Comparison of ENCODE assay signal across 8 mouse cellular contexts in genomic region chr9:14512633-14513445, GRCm38 (mm10). TPM values are rescaled to one million over a fixed set of nuclear protein-coding genes. Genes with fewer than 3 reads are reported as not detected.
DNase-seq lines count a peak whose midpoint lies in the region; ATAC-seq lines count a peak whose summit lies in the region.

No protein-coding gene starts in this region.

- H3K4me3 ChIP-seq in embryonic facial prominence, embryonic 13.5 days, result no peak overlapping the region
- H3K4me3 ChIP-seq in hindbrain, embryonic 10.5 days, result no peak overlapping the region
- H3K4me3 ChIP-seq in midbrain, embryonic 10.5 days, result no peak overlapping the region

- H3K27ac ChIP-seq in embryonic facial prominence, embryonic 13.5 days, result 0 out of 2 replicates have a peak overlapping the region, but pooled peaks have one; percentile 16
- no peak overlapping the region for H3K27ac ChIP-seq in hindbrain, embryonic 10.5 days
- no peak overlapping the region for H3K27ac ChIP-seq in midbrain, embryonic 10.5 days (replicated peaks)

- no peak overlapping the region for H3K9ac ChIP-seq in embryonic facial prominence, embryonic 13.5 days

- H3K4me1 ChIP-seq in embryonic facial prominence, embryonic 13.5 days, result no peaks in the 10 kb centered on the region
- no peaks in the 10 kb centered on the region for H3K4me1 ChIP-seq in hindbrain, embryonic 10.5 days (replicated peaks)
- H3K4me1 ChIP-seq in midbrain, embryonic 10.5 days, result no peaks in the 10 kb centered on the region

- ATAC-seq in embryonic facial prominence, embryonic 13.5 days (ENCODE audit: insufficient number of reproducible peaks, insufficient read depth, low FRiP score, low TSS enrichment, low read depth), result no peak

- H3K27me3 ChIP-seq in embryonic facial prominence, embryonic 13.5 days, result no peaks in the 10 kb centered on the region
- H3K27me3 ChIP-seq in hindbrain, embryonic 10.5 days (ENCODE audit: insufficient read depth, poor library complexity, severe bottlenecking), result no peaks in the 10 kb centered on the region
- H3K27me3 ChIP-seq in midbrain, embryonic 10.5 days (ENCODE audit: low read depth, poor library complexity, severe bottlenecking), result no peaks in the 10 kb centered on the region

- WGBS in embryonic facial prominence, embryonic 13.5 days, result 70% methylated on average over 9 of the region's 9 CpGs
- WGBS in hindbrain, embryonic 10.5 days, result 79% methylated on average over 9 of the region's 9 CpGs
- 73% methylated on average over 9 of the region's 9 CpGs for WGBS in midbrain, embryonic 10.5 days

- intact Hi-C loops in left cerebral cortex, postnatal 10 days (cut with DNase I), result loop anchor here (5.0 kb wide), 1 partner anchor 254 kb away; no protein-coding TSS in a partner anchor

- H3K4me2 ChIP-seq in embryonic facial prominence, embryonic 13.5 days, result no peak overlapping the region

- H3K9me3 ChIP-seq in embryonic facial prominence, embryonic 13.5 days, result no peaks in the 10 kb centered on the region
- H3K9me3 ChIP-seq in hindbrain, embryonic 10.5 days, result no peaks in the 10 kb centered on the region
- H3K9me3 ChIP-seq in midbrain, embryonic 10.5 days (replicated peaks), result no peaks in the 10 kb centered on the region

- peak; percentile 7 for DNase-seq in adrenal gland, adult 2 months
- DNase-seq in adrenal gland, postnatal 25 days, result no peak
- peak; percentile 80 for DNase-seq in NIH3T3 (ENCODE audit: low read depth)
- peak; percentile 57 for DNase-seq in hindbrain, embryonic 10.5 days (ENCODE audit: low spot score)
- DNase-seq in left cerebral cortex, postnatal 10 days (ENCODE audit: extremely low spot score in 1 of 2, low spot score in 2 of 2), result peak; percentile 20 to 41
- DNase-seq in midbrain, embryonic 10.5 days (ENCODE audit: low spot score), result peak; percentile 51
- peak; percentile 15 for DNase-seq in yolk sac, embryonic 10.5 days (ENCODE audit: low spot score)

- H3K36me3 ChIP-seq in embryonic facial prominence, embryonic 13.5 days, result peaks cover 36% of the 10 kb centered on the region
- H3K36me3 ChIP-seq in hindbrain, embryonic 10.5 days, result peaks cover 46% of the 10 kb centered on the region
- peaks cover 40% of the 10 kb centered on the region for H3K36me3 ChIP-seq in midbrain, embryonic 10.5 days

RNA-seq across cellular contexts. Expression of gene Cwc15, which starts 12.4 kb away (rescaled TPM):
- total RNA-seq in adrenal gland, adult 2 months (2021), result 100 to 1,000 TPM; 120 to 145 TPM
- 2.1 and 2.5 TPM in 2 replicates for polyA plus RNA-seq in adrenal gland, adult 2 months (2012; rRNA removed)
- 130 and 135 TPM in 2 replicates for total RNA-seq in adrenal gland, postnatal 25 days (2021)
- polyA plus RNA-seq in embryonic facial prominence, embryonic 13.5 days (2015; fragmentation: Nextera tagmentation; extraction: Ambion mirVana), result 170 and 176 TPM in 2 replicates
- polyA plus RNA-seq in hindbrain, embryonic 10.5 days (2016; fragmentation: Nextera tagmentation; extraction: Ambion mirVana), result 181 and 193 TPM in 2 replicates
- 10 to 100 TPM; 70.8 to 76.6 TPM for total RNA-seq in left cerebral cortex, postnatal 10 days (2021)
- polyA plus RNA-seq in midbrain, embryonic 10.5 days (2016; fragmentation: Nextera tagmentation; extraction: Ambion mirVana), result 177 and 181 TPM in 2 replicates

RNA-seq across cellular contexts. Expression of gene Kdm4d, which starts 12.6 kb away (rescaled TPM):
- total RNA-seq in adrenal gland, adult 2 months (2021), result under 1 TPM; 0.29 to 0.41 TPM
- polyA plus RNA-seq in adrenal gland, adult 2 months (2012; rRNA removed), result 0.36 and 0.37 TPM in 2 replicates
- total RNA-seq in adrenal gland, postnatal 25 days (2021), result 0.73 TPM in 1 of 2 replicates, not detected in the other
- polyA plus RNA-seq in embryonic facial prominence, embryonic 13.5 days (2015; fragmentation: Nextera tagmentation; extraction: Ambion mirVana), result 0.41 and 0.56 TPM in 2 replicates
- polyA plus RNA-seq in hindbrain, embryonic 10.5 days (2016; fragmentation: Nextera tagmentation; extraction: Ambion mirVana), result 0.31 and 0.33 TPM in 2 replicates
- 1 to 10 TPM; 1.6 to 2.6 TPM for total RNA-seq in left cerebral cortex, postnatal 10 days (2021)
- 0.10 and 0.15 TPM in 2 replicates for polyA plus RNA-seq in midbrain, embryonic 10.5 days (2016; fragmentation: Nextera tagmentation; extraction: Ambion mirVana)

Comparison
In these comparisons a context has a peak if more than half of its experiments do, and no peak if none do; other contexts are left out.
1. RNA of gene Cwc15, which starts 12.4 kb away (polyA plus RNA-seq): 181 to 193 TPM in hindbrain, embryonic 10.5 days, 177 to 181 TPM in midbrain, embryonic 10.5 days and 170 to 176 TPM in embryonic facial prominence, embryonic 13.5 days; 2.1 to 2.5 TPM in adrenal gland, adult 2 months; every median in the first group is over 10 times any median in the second.